Mouse (Mus musculus): ENCODE results near the gene Cyp4f18.
"Not testable (repeated sequence)": the region's sequence is repeated elsewhere in the genome, so short reads cannot be mapped to it uniquely, and the experiment has no call there.

- not testable (repeated sequence) for TF ChIP-seq POLR2AphosphoS2 (IDR thresholded peaks at IDR 0.05; ENCODE audit: insufficient read length, low read depth); POLR2A (IDR thresholded peaks at IDR 0.05; ENCODE audit: insufficient read length, low read depth); USF1 (IDR thresholded peaks at IDR 0.05; ENCODE audit: low read depth)
These were observed 45.2 kb upstream of the Cyp4f18 start for GRCm38 (mm10) chr8:72054633-72055032.

Measured in myocyte (in vitro differentiated cells).